Mouse (Mus musculus): ENCODE data around the gene Plxnd1. TPM values are rescaled to one million over a fixed set of nuclear protein-coding genes. Genes with fewer than 3 reads are reported as not detected.
A peak's percentile ranks its signal among the peaks of the same experiment; 100 is the strongest.

Plxnd1 gene
- total RNA-seq, 2 experiments from 2014 or later, result 79.7 to 91.8 TPM

DNA sequence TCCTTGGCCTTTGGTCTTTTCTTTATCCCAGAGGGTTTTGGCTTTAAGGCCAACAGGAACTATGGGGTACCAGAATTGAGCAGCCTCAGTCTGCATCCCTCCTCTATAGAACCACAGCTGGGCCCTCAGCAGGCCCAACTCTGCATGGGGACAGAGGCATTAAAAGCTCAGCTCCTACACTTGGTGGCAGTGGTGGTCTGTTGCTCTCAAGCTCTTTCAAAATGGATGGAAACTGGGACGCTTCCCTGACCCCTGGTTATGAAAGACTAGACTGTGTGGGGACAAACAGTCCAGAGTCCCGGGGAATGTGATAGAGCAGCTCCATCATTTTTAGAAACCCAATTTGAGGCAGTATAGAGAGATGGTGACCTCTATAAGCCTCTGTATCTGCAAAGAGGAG is 56.8 kb downstream of the Plxnd1 start:
- intact Hi-C loops (cut with DNase I), result no loop called here
- DNase-seq (ENCODE audit: low spot score), result no peak

DNA sequence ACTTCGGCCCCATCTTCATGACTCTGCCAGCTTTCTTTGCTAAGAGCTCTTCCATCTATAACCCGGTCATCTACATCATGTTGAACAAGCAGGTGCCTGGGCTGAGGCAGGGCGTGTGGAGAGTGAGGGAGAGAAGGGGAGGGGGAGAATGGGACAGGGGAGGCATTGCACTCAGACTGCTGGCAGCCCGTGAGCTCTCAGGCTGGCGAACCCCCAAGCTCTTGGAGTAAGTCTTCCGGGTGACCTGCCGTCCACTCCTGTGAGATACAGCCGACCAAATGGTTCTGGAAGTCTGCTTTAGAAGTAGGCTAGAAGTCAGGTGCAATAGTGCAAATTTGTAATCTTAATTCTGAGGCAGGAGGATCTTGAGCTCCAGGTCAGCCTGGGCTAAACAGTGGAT is 59.3 kb downstream of the Plxnd1 start:
- no peak for DNase-seq (ENCODE audit: low spot score)
- intact Hi-C loops (cut with DNase I), result no loop called here

DNA sequence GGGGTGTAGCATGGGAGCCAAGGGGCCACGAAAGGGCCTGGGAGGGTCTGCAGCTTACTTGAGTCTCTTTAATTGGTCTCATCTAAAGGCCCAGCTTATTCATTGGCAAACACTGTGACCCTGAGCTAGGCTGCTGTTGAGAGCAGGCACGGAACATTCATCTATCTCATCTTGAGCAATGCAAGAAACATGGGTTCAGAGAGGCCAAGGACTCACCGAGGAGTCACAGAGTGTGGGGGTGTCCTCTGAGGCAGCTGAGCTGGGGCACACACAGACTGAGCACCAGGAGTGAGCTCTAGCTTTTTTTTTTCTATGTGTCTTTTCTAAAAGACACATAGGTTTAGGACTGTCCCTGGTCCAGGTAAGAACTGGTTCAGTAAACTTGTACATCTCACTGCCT is 62.4 kb downstream of the Plxnd1 start:
- DNase-seq (ENCODE audit: low spot score), result no peak
- intact Hi-C loops (cut with DNase I), result no loop called here

DNA sequence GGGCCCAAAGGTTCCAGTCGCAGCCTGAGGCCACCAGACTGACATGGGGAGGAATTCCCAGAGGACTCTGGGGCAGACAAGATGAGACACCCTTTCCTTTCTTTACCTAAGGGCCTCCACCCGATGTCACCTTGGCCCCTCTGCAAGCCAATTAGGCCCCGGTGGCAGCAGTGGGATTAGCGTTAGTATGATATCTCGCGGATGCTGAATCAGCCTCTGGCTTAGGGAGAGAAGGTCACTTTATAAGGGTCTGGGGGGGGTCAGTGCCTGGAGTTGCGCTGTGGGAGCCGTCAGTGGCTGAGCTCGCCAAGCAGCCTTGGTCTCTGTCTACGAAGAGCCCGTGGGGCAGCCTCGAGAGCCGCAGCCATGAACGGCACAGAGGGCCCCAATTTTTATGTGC is 63.2 kb downstream of the Plxnd1 start, which contains the start of gene Rho:
Rho (plus strand) TSS at position 110 of the 400 bp plus-strand sequence.
- intact Hi-C loops (cut with DNase I), result no loop called here

DNA sequence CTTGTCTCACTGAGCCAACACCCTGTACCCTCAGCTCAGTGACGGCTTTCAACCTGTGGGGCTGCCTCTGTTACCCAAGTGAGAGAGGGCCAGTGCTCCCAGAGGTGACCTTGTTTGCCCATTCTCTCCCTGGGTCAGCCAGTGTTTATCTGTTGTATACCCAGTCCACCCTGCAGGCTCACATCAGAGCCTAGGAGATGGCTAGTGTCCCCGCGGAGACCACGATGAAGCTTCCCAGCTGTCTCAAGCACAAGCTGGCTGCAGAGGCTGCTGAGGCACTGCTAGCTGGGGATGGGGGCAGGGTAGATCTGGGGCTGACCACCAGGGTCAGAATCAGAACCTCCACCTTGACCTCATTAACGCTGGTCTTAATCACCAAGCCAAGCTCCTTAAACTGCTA is 64.8 kb downstream of the Plxnd1 start:
- intact Hi-C loops (cut with DNase I), result no loop called here
- no peak for DNase-seq (ENCODE audit: low spot score)

More for the DNA sequence above, 63.2 kb downstream of the Plxnd1 start, which contains the start of gene Rho:
- no peak for DNase-seq (ENCODE audit: low spot score)

DNA sequence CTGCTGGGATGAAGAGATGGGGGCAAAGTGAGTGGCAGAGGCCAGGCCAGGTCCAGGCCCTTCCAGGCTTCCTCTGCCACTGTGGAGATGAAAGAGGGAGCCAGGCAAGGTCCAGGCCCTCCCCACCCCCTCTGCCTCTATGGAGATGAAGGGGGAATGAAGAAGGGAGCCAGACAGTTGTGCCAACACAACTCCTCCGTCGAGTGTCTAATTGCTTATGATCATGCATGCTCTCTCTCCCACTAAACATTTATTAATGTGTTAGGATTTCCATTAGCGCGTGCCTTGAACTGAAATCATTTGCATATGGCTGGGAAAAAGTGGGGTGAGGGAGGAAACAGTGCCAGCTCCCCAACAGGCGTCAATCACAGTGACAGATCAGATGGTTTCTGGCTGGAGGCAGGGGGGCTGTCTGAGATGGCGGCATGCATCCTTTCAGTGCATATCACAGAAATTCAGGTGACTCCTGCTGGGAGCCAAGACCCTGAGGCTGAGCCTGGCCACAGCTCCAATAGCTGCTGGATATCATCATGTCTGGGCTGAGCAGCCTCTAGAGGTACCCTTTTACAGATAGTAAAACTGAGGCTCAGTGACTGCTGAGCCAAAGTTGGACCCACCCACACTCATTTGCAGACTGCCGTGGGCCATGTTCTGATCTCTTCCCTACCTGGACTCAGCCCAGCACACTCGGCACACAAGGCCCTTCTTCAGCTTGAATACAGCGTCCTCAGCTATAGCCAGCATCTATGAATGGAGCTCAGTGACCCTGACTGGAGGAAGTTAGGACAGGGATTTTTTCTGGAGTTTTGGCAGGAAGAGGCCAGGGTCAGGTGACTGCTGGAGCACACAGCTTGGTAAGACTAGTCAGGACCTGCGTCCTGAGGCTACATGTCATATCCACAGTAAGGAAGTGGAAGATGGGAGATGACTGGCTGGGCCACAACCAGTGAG is 67.2 kb downstream of the Plxnd1 start:
- intact Hi-C loops (cut with DNase I), result no loop called here
- no peak for DNase-seq (ENCODE audit: low spot score)

DNA sequence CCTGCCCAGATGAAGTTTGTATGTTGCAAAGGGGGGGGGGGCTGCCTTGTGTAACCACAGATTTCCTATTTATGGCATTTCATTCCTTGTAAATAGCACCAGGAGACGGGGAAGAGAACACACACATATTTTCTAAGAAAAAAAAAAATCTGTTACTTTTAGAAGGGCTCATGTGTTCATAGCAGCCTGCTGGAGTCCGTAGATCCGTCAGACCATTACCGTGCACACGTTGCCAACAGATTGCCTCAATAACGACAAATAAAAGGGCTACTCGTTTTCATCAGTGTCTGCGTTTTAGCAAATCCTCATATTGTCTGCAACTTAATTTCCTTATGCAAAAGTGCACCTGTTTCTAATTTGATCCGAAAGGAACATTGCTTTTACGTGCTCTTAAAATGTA is 68.4 kb downstream of the Plxnd1 start:
- DNase-seq (ENCODE audit: low spot score), result no peak
- intact Hi-C loops (cut with DNase I), result no loop called here

DNA sequence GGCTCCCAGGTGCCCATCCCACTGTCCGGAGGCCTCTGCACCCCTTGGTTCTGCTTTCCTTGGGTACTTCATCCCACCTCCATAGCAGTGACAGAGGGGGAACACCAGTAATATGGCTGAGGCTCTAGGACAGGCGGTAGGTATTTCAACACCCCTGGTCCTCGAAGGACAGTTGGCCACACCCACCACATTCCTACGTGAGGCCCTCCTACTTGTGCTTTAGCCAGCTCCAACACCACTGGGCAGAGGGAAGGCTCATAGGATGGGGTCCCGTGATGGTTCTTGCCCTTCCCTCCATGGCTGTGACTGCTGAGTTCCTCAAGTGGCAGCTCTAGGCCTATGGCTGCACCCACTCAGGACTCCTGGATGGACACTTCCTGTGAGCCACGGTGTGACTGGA is 70.0 kb downstream of the Plxnd1 start:
- intact Hi-C loops (cut with DNase I), result no loop called here
- no peak for DNase-seq (ENCODE audit: low spot score)

DNA sequence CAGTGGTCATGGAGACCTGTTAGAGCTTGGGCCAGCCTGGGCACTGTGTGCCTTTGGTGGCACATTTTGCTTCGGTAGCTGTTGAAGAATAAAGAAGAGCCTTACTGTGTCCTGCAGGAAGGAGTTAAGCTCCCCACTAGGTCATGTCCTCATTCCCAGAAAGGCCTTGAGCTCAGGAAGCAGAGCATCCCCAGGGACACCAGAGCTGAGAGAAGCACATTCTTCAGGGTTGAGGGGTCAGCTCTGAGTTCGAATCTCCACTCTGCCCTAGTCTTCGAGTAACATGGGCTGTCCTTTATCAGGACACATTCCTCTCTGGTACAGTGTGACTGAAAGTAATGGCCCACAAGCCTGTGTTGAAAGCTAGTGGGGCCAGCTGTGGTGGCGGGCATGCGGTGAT is 74.9 kb downstream of the Plxnd1 start:
- intact Hi-C loops (cut with DNase I), result no loop called here
- DNase-seq (ENCODE audit: low spot score), result no peak

DNA sequence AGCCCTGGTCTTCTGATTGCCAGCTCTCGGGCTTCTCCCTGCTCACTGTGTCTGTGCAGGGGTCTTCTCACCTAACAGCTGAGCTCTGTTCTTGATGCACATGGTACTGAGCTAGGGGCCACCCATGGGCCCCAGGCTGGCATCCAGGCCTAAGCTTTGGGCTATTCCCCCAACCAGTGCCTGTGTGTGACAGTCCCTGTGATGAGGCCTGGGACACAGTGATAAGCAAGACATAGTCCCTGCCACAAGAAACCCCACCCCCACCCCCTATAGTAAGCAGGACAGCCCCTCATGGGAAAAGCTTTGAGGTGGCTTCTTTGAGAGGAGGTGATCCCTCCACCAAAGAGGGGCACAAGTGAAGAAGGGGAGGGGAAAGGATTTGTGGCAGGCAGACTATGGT is 76.2 kb downstream of the Plxnd1 start:
- no peak for DNase-seq (ENCODE audit: low spot score)
- intact Hi-C loops (cut with DNase I), result no loop called here

DNA sequence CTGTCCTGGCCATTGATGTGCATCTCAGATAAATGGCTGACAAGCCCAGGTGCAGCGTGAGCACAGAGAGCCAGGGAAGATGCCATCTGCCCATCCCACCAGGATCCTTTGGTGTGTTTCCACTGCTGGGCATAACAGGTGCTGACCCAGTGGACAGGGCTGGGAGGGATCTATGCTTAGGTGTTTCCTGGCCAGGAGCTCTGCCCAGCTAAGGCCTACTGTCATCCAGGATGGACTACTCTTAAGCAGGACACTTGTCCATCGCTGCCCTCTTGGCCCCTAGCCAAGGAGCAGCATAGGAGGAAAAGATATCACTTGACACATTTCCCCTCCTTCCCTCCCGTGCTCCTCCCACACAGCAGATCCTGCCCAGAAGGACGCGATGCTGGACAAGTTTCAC is 78.2 kb downstream of the Plxnd1 start:
- intact Hi-C loops (cut with DNase I), result loop anchor here (1.0 kb wide), 1 partner anchor 43 kb away; no protein-coding TSS in a partner anchor
- no peak for DNase-seq (ENCODE audit: low spot score)

DNA sequence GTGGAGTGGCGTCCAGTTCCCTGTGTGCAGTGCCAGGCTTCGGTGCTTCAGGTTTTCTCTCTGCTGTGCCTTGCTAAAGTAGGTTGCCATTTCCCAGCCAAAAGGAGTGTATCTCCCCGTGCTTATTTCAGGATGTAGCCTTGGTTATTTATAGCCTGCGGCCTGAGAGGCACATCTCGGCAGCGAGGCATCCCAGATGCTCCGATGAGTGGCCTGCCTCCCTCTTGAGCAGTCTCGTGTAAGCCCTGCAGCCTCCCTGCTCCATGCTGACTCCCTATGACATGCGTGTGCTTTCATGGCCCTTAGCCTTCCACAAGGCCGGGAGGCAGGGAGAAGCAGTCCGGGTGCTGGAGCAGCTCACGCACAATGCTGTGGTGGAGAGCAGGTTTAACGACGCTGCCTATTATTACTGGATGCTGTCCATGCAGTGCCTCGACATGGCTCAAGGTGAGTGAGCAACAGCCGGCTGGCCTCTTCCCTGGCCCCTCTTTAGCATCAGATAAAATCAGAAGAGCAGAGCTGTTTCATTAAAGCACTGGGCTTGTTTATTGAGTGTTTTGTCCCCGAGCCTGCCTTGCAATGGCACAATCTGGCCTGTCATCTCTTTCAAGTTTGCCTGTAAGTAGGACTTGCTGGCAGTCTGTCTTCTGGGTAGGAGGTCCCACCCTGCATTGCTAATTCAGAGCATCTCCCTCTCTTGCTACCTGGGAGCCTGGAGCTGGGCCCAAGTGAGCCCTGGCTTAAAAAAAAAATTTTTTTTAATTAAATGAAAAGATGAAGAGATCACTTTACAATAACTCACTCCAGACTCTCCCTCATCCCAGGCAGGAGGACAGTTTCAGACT is 79.0 kb downstream of the Plxnd1 start:
- DNase-seq (ENCODE audit: low spot score), result no peak
- intact Hi-C loops (cut with DNase I), result loop anchor here (1.0 kb wide), 1 partner anchor 43 kb away; no protein-coding TSS in a partner anchor

DNA sequence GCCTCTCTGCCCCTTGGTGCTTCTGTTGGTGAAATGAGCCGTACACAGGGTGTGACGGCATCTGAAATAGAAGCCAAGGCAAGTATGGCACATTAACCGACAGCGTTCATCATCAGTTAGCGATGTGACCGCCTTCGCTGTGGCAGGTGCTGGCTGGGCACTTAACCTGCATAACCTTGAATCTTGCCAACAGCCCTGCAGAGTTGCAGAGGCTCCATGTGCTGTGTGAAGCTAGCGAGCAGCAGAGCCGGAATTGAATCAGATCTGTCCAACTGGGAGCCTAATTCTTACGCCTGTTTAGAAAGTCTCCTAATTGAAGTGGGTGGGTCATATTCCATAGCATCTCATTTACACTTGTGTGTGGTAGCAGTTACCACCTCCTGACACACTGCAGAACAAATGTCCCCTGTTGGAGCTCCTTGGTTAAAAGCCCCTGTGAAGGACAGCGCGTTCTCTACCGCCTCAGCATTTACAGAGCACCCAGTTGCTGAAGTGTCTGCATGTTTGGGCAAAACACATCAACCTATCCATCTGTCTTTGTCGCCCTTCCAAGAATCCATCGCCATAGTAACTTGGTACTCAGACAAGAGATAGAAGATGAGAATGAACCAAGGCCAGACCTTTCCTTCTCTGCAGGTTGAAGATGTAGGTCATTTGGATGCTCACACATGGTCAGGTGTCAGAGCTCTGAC is 80.1 kb downstream of the Plxnd1 start:
- no peak for DNase-seq (ENCODE audit: low spot score)
- intact Hi-C loops (cut with DNase I), result no loop called here

DNA sequence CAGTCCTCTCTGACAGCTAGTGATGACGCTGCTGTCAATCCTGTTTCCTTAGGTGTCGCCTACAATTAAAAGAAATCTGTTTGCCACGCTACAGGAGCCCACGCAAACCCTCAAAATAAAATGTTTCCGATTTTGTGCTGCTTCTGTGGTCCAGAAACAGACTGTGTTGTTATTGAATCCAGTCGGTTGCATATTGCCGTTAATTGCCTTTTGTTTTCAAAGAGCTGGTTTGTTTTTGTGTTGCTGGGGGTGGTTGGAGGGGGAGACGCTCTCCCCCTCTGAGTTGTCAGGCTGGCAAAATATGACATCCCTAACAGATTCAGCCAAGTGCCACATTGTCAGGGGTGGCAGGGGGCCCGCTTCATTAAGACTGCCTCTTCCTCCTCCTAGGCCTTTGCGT is 81.3 kb downstream of the Plxnd1 start:
- intact Hi-C loops (cut with DNase I), result no loop called here
- no peak for DNase-seq (ENCODE audit: low spot score)

DNA sequence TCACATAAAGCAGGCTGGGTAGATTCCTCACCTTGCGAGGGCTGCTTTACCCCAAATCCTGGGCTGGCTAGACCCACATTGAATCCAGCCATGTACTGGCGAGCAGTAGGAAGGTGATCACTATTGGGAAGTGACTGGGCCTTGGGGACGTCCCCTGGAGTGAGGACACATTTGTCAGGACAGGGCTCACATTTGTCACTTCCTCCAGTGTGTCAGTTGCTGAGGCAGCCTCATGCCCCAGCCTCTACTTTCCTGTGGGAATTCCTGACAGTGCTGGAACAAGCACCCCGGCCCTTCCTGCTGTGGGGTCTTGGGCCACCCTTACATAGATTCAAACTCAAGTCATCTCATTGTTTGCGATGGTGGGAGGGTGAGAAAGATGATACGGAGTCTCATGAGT is 83.0 kb downstream of the Plxnd1 start:
- intact Hi-C loops (cut with DNase I), result loop anchor here (1.0 to 2.0 kb wide), 2 partner anchors 47 to 85 kb away; no protein-coding TSS in a partner anchor

DNA sequence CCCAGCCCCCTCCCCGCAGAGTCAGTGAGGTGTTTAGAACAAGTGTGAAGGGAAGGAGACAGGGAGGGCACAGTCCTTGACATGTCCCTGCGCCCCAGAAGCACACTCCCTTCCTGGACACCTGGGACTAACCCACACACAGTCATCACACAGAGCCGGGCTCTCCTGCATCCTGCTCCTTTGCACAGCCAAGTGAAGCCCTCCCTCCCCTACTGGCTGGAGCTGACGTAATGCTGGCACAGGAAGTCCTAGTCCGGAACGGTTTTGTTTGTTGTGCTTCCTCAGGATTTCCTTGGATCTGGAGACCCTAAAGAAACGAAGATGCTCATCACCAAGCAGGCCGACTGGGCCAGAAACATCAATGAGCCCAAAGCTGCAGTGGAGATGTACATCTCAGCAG is 84.9 kb downstream of the Plxnd1 start:
- intact Hi-C loops (cut with DNase I), result loop anchor here (2.0 kb wide), 1 partner anchor 49 kb away; no protein-coding TSS in a partner anchor
- peak; percentile 81 for DNase-seq (ENCODE audit: low spot score)

More for the DNA sequence above, 83.0 kb downstream of the Plxnd1 start:
- no peak for DNase-seq (ENCODE audit: low spot score)

DNA sequence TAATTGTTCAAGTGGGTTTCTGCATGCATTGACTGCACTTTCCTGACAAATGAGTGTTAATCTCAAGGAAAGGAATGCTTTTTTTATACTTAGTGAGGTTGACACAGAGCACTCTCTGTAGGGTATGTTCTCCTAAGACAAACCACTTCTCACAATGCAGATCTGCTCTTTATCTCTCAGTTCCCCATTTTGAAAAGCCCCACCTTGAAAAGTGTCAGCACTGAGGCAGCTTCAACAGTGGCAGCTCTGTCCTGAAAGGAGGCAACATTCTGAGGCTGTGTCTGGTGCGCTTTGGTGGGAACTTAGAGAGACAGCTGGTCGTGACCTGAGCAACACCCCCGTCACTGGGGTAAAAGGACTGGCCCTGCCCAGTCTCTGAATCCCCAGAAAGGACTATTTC is 85.8 kb downstream of the Plxnd1 start:
- intact Hi-C loops (cut with DNase I), result no loop called here
- no peak for DNase-seq (ENCODE audit: low spot score)

DNA sequence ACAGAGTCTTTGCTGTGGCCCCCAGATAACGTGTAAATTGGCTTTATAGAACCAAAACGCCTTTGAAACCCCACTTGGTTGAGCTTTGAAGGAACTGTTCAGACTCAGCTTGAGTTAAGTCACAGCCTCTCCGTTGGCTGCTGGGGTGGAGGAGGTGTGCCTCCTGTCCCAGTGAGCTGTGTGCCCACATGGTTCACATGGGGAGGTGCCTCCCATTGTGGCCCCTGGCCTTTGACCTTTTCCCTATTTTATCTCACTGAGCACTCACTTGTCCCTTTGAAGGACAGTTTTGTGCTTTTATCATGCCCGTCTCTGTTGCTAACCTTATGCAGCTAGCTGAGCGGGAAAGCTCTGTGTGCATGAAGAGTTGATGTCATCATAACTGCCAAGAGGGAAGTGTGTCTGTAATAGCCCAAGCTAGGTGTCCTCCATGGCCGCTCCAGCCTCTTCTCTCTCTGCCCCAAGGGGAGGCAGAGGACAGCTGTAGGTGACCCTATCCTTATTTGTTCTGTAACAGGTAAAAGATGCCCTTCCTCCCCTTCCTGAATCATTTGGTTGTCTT is 86.3 kb downstream of the Plxnd1 start:
- no peak for DNase-seq (ENCODE audit: low spot score)
- intact Hi-C loops (cut with DNase I), result no loop called here

DNA sequence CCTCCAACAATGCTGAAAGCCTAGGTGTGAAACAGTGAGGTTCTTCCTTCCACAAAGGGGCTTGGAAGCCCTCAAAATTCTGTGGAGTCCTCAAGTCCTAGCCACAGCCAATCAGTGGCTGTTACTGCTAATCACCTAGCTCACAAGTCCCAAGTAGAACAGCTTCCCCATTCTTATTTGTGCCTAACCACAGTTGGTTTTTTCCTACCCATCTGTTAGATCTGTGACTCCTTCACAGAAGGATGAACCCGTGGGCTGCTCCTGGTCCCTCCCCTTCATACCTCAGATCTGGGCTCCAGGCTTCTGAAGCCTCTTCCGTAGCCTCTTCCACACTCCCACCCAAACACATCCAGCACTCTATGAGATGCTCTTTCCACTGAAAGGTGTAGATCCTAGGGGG is 87.9 kb downstream of the Plxnd1 start:
- intact Hi-C loops (cut with DNase I), result no loop called here
- DNase-seq (ENCODE audit: low spot score), result no peak

DNA sequence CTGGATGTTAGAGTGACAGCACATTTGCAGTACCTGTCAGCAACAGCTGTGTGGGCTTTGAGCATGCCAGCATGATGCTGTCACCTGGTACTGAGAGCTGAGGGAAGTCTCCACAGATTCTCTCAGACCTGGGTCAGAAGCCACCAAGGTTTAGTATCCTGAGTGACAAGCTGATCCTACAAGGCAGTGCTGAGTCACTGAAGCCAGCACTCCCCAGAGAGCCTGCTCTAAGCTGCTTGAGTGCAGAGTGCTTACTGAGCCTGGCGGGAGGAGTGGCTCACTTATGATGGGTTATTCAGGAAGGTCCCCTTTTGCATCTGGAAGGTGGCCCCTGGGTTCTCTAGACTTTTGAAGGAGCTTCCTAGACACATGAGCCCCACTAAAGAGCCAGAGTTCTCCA is 88.3 kb downstream of the Plxnd1 start:
- intact Hi-C loops (cut with DNase I), result no loop called here
- DNase-seq (ENCODE audit: low spot score), result no peak
